Mouse (Mus musculus) lung, adult 18-20 months (tissue): Measurements from ENCODE around the gene Gjb4.
A peak's percentile ranks its signal among the peaks of the same experiment; 100 is the strongest.

Source experiments
- DNase-seq, 2 experiments: peaks; one replicate each; pipeline ENCODE4 v3.0.0; 2022; ENCODE audit warnings: mixed read lengths in 2 of 2

The Gjb4 gene

GRCm38 (mm10) chr4:127349560-127350300 lies 4.2 kb downstream of the Gjb4 start:
- DNase-seq, result no peak

GRCm38 (mm10) chr4:127345000-127345399 lies 8.9 kb downstream of the Gjb4 start:
- DNase-seq, result no peak

- no peak for DNase-seq
Observed at GRCm38 (mm10) chr4:127341372-127341771, 12.5 kb downstream of the Gjb4 start.

- no peak for DNase-seq
Observed at GRCm38 (mm10) chr4:127337668-127338067, 16.2 kb downstream of the Gjb4 start.

- DNase-seq, result peak; percentile 37 to 52
Observed at GRCm38 (mm10) chr4:127334870-127335504, 18.9 kb downstream of the Gjb4 start.

GRCm38 (mm10) chr4:127331171-127331570 lies 22.7 kb downstream of the Gjb4 start:
- no peak for DNase-seq

GRCm38 (mm10) chr4:127330181-127331100 lies 23.4 kb downstream of the Gjb4 start, which contains the start of gene Gjb3:
Gene Gjb3, minus strand, starts transcription at chr4:127330844.
- no peak for DNase-seq

- DNase-seq, result no peak
Observed at GRCm38 (mm10) chr4:127329751-127330150, 24.1 kb downstream of the Gjb4 start.

- DNase-seq, result no peak
Observed at GRCm38 (mm10) chr4:127329046-127329445, 24.8 kb downstream of the Gjb4 start.

- no peak for DNase-seq
Observed at GRCm38 (mm10) chr4:127328378-127328777, 25.5 kb downstream of the Gjb4 start.

- DNase-seq, result no peak
Observed at GRCm38 (mm10) chr4:127327749-127328148, 26.1 kb downstream of the Gjb4 start.

- DNase-seq, result no peak
Observed at GRCm38 (mm10) chr4:127327258-127327657, 26.6 kb downstream of the Gjb4 start.

GRCm38 (mm10) chr4:127325276-127325675 lies 28.6 kb downstream of the Gjb4 start:
- no peak for DNase-seq

GRCm38 (mm10) chr4:127324759-127325158 lies 29.1 kb downstream of the Gjb4 start:
- DNase-seq, result peak; percentile 68 to 77

GRCm38 (mm10) chr4:127324296-127324695 lies 29.6 kb downstream of the Gjb4 start:
- no peak for DNase-seq

- DNase-seq, result no peak
Observed at GRCm38 (mm10) chr4:127323651-127324050, 30.2 kb downstream of the Gjb4 start.

GRCm38 (mm10) chr4:127319613-127320012 lies 34.3 kb downstream of the Gjb4 start:
- DNase-seq, result peak in 1 of 2 experiments; percentile 68

GRCm38 (mm10) chr4:127317143-127317542 lies 36.7 kb downstream of the Gjb4 start:
- no peak for DNase-seq

GRCm38 (mm10) chr4:127315753-127316152 lies 38.1 kb downstream of the Gjb4 start:
- DNase-seq, result no peak

- no peak for DNase-seq
Observed at GRCm38 (mm10) chr4:127314585-127314984, 39.3 kb downstream of the Gjb4 start.

GRCm38 (mm10) chr4:127313861-127314260 lies 40.0 kb downstream of the Gjb4 start, which contains the start of gene Gja4:
Gene Gja4, minus strand, starts transcription at chr4:127314039.
- peak; percentile 83 to 88 for DNase-seq

GRCm38 (mm10) chr4:127312349-127312748 lies 41.5 kb downstream of the Gjb4 start:
- DNase-seq, result no peak

- DNase-seq, result no peak
Observed at GRCm38 (mm10) chr4:127311561-127311960, 42.3 kb downstream of the Gjb4 start.
